Mouse (Mus musculus): ENCODE data around the gene Sgms1.

DNA sequence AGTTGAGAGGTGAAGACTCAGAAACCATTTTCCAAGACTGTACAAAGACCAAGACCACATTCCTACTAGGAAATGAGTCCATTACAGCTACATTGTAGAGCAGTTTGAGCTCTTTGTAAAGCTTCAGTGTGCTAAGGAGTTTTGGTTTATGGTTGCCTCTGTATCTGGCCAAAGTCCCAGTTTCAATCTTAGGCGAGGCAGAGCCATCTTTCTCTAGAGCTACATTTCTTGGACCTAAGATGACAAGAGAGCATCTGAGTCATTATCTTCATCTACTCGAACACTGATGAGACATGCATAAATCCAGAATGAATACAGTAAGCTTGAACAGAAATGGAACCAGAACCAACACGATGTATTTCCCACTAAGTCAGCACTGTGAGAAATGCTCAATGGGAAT is 87.9 kb downstream of the Sgms1 start:
- TF ChIP-seq CTCF (IDR thresholded peaks at IDR 0.05; ENCODE audit: control insufficient read depth, insufficient read depth, insufficient read length) (no peak), USF1 (IDR thresholded peaks at IDR 0.05; ENCODE audit: low read depth) (no peak)

Data from C2C12 (cell line).